Mouse (Mus musculus) cerebellum, adult 11 months (tissue): ENCODE results near the gene Fam222b.

ENCODE experiments used
- DNase-seq: peaks from one replicate; pipeline ENCODE4 v3.0.0; 2022

Fam222b gene

DNA sequence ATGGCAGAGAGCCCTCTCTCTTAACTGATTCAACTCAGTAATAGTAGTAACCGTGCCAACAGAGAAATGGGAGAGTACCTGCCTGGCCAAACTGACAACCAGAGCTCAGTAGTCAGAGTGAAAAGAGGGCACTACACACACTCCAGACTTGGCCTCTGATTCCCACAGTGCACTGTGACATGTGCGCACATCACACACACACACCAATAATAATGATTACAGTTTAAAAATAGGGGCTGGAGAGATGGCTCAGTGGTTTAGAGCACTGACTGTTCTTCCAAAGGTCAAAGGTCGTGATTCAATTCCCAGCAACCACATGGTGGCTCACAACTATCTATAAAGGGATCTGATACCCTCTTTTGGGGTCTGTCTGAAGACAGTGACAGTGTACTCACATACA, 43.6 kb downstream of the Fam222b start:
- no peak for DNase-seq

DNA sequence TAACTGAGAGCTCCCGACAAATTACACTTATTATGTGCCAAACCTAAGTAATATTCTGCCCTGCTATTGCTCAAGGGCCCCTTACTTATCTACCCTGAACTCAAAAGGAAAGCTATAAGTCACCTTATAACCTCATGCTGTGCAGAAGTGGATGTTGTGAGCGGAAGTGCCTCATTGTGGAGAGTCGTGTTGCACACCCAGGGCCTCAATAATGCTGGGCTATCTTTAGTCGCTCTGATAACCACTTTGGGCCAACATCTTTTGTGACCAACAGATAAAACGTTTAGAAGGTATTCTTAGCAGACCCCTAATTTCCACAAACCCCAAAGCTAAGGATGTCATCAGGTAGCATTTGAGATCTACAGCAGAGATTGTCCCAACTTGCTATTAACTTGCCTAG, 46.2 kb downstream of the Fam222b start:
- no peak for DNase-seq

DNA sequence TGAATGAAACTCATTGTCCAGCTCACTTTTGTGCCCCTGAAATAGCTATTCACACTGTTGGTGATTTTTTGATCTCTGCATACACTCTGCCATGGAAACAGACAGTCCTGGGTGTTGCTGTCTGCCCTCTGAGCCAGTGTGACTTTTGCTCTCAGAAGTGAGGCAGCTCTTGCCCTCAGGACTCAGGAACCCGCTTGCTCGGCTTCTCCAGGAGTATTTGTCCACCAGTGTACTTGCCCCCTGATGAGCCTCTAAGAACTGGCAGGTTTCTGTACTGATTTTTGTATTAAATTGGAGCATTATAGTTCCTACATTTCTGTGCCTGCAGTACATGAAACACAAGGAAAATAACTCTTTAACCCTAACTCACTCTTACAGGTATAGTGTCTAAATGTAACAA, 49.1 kb downstream of the Fam222b start:
- DNase-seq = no peak

DNA sequence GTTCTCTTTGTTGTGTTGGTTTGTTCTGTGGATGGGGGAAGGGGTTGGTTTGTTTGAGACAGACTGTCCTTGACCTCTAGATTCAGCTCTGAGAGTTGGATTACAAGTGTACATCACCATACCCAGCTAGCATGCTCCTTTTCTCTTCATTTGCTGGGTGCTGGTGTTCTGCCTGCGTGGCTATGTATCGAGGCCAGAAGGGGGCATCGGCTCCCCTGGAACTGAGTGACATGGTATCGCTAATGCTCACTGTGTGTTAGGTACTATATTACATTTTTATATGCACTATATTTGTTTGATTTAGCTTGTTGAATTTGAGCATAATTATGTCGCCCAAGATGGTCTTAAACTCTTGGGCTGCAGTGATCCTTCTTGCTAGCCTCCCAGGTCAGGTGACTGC, 51.7 kb downstream of the Fam222b start:
- no peak for DNase-seq

DNA sequence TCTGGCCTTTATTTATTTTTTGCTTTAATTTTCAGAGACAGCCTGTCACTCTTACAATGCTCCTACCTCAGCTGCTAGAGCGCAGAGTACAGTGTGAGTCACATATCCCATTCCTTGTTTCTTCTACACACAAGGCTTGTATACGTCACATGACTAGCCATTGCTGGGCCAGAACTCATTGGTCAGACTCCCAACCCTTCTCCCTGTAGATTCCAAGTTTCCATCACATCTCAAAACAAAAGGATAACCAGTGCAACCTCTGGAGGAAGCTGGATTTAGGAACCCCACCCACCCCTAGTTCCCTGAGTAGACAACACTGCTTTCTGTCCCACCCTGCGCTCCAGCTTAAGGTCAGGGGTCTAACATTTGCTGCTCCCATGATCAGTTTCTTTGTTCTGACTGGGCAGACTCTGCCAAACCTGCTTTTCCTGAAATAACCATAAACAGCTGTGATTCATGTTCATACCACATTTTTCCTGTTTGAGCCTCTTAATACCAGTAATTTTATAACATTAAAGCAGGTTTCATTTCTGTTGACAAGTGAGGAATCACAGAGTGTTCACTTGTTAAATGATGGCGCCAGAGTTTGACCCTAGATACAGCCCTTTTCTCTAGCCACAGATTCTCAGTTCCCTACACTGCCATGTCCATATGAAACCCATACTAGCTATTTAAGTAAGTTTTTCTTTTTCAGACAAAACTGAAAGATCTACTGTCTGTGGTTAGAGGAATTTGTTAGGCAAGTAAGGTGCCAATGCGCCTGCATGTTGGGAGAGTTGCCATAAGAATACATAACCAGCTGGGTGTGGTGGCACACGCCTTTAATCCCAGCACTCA, 52.5 kb downstream of the Fam222b start:
- DNase-seq = no peak

DNA sequence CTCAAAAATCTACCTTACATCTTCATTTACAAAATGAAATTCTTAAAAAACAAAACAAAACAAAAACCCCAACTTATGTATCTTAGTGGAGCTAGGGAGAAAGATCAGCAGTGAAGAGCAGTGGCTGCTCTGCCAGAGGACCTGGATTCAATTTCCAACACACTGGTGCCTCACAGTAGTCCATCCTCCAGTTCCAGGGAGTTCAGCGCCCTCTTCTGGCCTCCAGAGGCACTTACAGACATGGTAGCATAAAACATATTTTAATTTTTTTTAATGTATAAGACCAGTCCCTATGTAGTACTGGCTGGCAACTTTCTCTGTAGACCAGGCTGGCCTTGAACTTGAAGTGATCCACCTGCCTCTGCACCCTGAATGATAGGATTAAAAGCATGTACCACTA, 56.7 kb downstream of the Fam222b start:
- DNase-seq = no peak

DNA sequence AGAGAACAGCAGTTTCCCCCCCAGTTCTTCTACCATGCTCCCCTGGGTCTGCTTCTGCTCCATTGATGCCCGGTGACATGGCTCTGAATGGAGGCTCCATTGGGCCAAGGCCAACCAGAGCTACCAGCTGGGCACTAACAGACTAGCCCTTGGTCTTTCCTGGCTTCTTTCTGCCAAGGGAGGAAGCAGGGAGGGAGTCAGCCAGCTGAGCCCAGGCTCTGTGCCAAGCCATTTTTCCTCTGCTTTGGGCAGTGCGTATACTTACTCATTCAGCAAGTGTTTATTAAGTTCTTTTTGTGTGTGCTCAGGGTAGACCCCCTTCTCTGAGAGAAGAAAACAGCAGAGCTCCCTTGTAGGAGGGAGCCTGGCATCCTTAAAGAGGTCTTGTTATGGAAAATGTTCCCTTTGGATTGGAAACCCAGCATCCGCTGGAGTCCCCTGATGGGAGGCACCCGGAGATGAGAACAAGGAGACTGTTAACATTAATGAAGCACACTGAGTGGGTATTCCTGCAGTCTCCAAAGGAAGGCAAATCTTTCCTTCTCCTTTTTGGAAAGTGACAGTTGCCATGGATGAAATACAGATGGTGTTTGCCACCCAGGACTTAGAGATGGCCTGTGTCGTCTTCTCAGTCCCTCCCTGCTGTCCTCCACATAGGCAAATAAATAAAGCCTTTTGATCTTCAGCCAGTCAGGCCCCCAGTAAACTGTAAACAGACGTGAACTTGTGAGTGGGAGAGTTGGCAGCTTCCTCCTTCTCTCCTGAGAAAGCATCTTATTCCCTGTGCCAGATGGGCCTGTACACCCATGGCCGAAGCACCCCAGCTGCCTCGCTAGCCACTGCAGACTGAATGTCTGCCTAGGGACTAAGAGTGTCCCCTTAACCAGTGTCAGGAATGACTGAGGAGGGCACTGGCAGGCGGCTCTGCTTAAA, 58.1 kb downstream of the Fam222b start:
- peak; percentile 77 for DNase-seq

DNA sequence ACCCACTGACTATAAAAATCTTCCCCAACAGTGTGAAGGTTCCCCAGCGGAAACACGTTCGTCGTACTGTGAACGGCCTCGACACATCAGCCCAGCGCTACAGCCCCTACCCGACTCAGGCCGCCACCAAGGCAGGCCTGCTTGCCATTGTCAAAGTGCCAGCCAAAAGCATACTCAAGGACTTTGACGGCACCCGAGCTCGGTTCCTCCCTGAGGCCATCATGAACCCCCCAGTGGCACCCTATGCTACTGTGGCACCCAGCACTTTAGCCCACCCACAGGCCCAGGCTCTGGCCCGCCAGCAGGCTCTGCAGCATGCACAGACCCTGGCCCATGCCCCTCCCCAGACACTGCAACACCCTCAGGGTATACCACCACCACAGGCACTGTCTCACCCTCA, 59.3 kb downstream of the Fam222b start:
- DNase-seq = no peak

DNA sequence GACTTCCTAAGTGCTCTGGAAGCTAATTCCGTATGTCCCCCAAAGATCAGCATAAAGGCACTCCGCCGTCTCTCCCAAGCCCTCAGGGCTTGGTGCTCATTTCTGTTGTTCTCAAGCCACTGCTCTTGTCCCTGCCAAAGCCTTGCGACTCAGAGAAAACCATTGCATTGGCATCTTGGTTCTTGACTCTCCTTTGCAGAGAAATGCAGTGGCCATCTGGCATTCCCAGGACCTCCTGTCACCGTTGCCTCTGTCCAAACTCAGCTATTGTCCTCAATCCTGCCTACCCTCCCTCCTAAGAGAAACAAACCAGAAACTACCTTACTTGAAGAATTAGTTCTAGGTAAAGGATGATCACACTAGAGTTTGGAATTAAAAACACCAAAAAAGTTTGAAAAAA, 61.2 kb downstream of the Fam222b start:
- DNase-seq = no peak

DNA sequence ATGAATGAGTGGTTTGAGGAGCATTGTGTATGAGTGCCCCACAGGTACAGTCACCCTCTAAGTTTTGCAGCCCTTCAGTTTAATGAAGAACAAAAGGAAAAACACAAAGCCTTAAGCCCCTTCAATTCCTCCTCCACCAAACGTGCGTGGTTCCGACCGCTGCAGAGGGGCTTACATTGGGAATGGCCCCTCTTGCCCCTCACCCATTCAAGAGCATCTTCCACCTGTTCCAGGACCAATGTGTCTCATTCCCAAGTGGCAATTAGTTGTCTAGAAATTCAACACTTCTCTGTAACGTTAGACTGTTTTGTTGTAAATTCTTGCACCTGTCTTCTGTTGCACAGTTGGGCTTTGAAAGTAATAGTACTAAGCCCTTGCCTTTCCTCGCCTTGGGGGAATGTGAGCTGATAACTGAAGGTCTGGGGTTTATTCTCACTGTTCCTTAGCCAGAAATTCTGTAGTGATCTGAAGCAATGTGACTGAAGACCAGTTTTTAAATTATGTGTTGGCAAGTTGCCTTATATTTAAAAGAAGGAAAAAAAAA, 61.8 kb downstream of the Fam222b start:
- DNase-seq = no peak

DNA sequence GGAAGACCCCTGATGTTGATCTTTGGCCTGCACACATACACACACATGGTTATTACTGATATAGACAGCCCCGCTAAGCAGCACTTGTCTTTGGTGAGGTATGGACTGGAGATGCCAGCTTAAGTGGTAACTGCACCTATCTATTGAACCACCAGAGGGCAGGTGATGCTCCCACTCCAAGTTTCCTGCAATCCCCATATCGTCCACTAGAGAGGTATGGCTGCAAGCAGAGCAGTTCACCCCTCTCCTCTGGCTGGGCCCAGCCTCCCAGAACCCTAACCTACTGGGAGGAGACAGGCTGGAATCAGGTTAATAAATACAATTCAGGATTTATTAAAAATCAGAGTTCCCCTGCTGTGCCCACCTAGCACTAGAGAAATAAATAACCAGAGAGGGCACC, 64.6 kb downstream of the Fam222b start:
- peak; percentile 76 for DNase-seq

DNA sequence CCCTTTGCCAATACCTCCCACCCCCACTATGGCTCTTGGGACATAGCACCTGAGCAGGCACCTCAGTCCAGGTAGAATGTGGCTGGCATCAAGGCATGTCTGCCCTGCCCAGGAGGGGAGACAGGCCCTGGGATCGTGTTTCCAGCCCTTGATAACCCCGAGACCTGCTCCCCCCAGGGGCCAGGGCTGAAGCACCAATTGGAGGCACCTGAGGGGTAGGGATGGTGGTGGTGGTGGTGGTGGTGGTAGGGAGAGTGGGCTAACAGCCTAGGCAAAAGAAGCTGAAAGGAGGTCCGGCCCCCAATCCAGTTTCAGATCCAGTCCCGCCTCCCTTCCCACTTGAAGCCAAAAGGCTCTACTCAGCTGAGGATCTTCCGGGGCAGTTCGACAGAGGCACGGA, 65.1 kb downstream of the Fam222b start:
- DNase-seq = no peak

DNA sequence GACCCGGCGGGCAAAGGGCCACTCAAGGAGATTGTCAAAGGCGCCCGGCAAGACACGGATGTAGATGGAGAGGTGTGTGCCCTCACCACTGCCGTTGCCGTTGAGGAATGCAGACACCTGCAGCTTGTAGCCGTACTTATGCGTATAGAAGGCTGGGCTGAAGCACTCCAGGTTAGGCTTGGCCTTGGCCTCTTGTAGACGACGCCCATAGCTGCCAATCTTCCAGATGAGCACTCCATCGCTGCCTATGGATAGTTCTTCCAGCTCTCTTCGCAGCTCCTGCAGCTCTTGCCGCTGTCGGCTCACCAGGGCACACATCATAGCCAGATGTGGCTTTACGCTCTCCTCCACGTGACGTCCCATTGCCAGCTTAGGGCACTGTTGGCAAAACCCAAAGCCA, 65.7 kb downstream of the Fam222b start:
- no peak for DNase-seq

DNA sequence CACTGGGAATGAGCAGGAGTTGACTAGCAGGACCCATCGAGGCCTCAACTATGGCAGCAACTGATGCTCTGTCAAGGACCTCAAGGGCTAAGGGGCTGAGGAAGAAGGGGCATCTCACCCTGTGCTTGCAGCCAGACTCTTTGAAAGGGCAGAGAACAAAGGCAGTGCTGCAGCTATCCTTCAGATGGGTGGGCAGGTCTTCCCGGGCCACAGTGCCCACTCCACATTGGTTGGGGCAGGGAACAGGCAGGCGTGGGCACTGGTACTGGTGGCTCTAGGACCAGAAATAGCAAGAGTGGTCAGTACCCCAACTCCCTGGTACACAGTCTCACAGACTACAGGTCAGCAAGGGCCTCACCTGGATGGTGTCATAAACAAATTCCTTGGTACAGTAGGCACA, 66.2 kb downstream of the Fam222b start:
- DNase-seq = no peak

DNA sequence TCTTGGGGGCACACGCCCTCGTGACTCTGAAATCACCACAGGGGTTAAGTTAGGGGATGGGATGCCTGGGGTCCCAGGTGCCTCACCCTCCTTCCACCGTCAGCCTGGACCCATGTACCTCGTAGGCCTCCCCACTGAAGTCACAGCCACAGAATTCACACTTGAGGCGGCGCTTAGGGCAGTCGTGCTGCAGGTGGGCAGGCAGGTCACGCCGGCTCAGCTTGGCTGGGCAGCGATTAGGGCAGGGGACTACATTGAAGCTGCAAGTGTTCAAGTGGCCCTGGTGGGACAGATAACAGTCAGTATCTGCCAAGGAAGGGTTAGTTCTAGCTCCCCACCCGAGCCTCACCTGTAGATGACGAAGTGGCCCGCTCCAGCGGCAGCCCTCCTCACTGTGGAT, 66.7 kb downstream of the Fam222b start:
- no peak for DNase-seq

DNA sequence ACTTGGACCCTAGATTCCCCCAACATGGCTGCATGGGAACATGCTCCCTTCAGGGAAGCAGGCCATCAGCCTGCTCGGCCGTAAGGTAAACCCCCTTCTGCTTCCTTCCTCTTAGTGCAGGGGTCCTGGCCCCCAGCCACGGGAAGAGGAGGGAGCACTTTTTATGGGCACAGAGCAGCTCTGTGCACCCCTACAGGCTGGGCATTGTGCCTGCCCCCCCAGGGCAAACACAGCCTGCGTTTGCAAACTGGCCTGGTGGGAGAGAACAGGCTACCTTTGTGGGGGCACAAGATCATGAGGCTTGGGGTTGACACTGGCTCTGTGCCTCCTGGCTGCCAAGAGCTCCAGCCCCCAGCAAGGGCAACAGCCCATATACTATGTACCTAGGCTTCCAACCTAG, 67.5 kb downstream of the Fam222b start:
- no peak for DNase-seq

DNA sequence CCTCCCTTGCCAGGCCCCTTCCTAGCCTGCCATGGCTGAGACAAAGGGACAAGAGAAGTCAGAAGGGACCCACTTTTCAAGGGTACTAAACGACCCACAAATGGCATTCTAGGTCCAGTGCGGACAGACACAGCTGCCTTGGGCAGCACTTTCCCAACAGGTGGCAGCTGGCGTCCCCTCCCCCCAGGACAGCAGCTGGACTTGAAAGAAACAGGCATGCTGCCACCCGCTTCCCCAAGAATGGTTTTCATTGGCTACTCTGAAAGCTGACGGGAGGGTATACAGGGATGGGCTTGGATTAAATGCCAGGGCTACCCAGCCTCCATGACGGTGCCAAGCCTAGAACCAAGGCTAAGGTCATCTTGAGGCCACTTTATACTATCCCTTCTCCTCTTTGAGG, 68.0 kb downstream of the Fam222b start:
- no peak for DNase-seq

DNA sequence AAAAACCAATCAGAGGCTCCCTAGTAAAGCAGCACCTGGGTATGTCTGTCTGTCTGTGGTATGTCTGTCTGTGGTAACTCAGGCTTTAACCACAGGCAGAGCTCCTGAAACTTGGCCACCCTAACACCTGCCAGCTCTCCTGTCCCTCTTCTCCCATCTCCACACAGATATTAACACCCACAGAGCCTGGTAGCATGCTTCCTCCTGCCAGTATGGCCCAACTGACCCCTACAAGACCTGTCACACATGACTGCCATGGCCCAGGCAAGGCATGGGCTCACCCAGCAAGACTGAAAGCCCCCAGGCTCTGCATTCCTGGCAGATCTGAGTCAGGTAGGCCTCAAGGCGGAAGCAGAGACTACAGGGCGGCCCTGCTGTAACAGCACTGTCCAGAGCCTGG, 68.6 kb downstream of the Fam222b start:
- no peak for DNase-seq

DNA sequence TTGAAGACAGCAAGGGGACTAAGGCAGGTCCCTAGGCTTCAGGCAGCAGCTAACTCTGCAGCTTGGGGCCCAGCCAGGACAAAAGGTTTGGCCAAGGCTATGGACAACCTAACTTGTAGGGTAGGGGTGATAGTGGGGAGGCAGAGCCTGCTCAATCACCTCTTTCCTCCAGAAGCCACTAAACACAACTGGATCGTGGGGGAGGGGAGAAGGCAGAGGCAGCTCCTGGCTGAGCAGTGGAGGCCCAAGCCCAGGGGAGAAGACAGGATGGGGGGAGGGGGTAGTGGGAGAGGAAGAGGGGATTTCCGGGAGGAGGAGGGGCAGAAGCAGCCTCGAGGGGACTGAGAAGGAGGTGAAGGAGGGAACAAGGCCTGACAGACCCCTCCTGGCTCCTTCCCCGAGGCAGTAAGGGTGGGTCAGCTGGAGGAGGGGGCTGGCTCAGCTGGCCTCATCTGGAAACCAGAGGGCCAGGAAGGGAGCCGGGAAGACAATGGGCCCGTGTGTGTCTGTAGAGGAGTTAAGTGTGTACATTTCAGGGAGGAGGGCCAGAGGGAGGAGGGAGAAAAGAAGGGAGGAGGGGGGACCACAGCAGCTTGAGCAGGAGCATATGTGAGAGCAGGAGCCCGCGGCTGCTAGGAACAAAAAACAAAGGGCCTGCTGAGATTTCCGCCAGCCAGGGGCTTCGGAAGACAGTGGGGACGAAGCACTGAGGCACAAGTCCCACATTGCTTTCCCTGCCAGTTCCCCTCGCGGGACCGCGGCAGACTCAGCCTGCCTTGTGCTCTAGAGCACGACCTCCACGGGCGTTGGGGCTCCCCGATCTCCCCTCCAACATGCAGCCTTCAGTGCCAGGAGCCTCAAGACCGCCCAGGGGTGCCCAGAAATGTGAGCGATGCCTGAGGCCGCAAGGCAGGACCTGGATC, 69.5 kb downstream of the Fam222b start:
- no peak for DNase-seq

DNA sequence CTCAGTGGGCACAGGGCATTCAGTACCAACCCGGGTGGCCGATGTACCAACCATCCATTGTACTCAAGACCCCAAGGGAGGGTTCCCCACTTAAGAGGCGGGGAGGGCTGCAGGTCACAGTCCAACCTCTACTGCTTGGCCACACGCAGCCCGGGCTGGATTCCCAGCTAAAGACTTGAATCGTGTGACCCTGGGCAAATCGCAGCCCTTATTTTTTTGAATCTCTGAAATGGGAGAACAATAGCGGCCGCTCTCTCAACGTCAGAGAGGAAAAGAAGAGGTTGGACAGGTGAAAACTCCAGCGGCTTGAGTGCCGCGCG, 70.1 kb downstream of the Fam222b start:
- DNase-seq = no peak

DNA sequence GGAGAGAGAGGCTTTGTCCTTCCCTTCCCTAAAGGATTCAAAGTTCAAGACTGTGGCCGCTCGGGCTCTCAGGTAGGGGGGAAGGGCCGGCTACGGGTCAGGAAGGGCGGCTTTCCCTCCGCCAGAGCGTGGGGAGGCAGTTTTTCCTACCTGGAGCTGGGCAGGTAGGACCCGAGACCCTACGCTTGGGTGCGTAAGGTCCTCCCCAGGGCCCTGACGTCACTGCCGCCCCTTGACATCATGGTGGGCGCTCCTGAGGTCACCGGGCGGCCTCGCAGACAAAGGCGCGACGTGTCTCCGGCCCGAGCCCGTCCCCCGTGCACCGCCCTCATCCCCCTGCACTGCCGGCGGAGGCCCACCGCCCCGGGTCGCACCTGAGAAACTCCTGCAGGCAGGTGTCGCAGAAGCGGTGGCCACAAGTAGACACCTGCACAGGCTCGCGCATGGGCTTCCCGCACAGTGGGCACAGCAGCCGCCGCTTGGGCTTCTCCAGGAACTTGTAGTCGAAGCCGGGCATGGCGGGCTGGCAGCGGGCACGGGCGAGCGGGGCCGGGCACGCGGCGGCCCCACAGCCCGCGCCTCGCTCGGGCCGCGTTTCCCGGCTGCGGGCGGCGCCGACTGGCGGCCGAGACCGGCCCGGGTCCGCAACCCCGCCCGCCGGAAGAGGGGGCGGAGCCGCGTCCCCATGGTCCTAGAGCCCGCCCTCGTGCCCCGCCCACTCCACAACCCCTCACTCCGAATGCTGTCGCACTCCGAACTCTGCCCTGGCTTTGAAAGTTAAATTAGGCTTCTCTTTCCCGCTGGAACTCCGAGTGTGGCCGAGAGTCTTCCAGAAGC, 70.7 kb downstream of the Fam222b start, which contains the start of gene Traf4:
TSS of gene Traf4 (minus strand) at position 666 of the 837 bp plus-strand sequence.
- peak; percentile 73 for DNase-seq

DNA sequence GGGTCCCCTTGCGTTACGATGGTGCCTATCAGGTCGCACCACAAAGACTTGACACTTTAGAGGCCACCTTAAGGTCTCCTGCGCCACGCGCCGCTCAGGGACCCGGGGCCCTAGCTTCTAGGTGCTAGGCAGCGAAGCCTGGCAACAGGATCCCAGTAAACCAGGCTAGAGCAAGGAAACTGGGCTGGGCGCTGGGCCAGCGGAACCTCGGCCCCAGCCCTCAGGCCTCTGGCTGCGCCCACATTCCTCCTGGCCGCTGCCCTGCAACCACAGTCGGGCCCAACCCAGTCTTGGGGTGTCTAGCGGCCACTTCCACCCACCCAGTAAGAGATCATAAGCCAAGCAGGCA, 71.3 kb downstream of the Fam222b start:
- DNase-seq = peak; percentile 54
